Mouse (Mus musculus) stomach, embryonic 16.5 days (tissue): ENCODE results near the gene Sstr4. TPM values are rescaled to one million over a fixed set of nuclear protein-coding genes. Genes with fewer than 3 reads are reported as not detected.

Source experiments
- ATAC-seq: fragments of 200-750 bp; cut with Nextera tagmentation; 2 replicates; pipeline ENCODE4 v1.8.0; 2017; ENCODE audit warnings: moderate number of reproducible peaks, moderate TSS enrichment; ENCODE audit not compliant: insufficient read depth, low FRiP score
- H3K27ac ChIP-seq: fragments of 300-500 bp; sonication (generic); 2 replicates; pipeline ENCODE4 v1.5.1; 2014; ENCODE audit warnings: low read length
- H3K27me3 ChIP-seq: fragments of 300-500 bp; sonication (generic); 2 replicates; pipeline ENCODE4 v1.6.1; 2014; ENCODE audit warnings: low read length, control low read depth, mixed read lengths; ENCODE audit not compliant: control insufficient read depth, insufficient read depth
- H3K36me3 ChIP-seq: fragments of 300-500 bp; sonication (generic); 2 replicates; pipeline ENCODE4 v1.6.1; 2014; ENCODE audit warnings: low read length; ENCODE audit not compliant: control insufficient read depth, insufficient read depth
- H3K4me1 ChIP-seq: fragments of 300-500 bp; sonication (generic); 2 replicates; pipeline ENCODE4 v1.6.1; 2014; ENCODE audit warnings: low read length, control low read depth, mixed read lengths; ENCODE audit not compliant: control insufficient read depth, insufficient read depth
- H3K4me2 ChIP-seq: fragments of 300-500 bp; sonication (generic); 2 replicates; pipeline ENCODE4 v1.6.1; 2014; ENCODE audit warnings: low read depth, low read length, mixed read lengths
- H3K4me3 ChIP-seq: fragments of 300-500 bp; sonication (generic); replicated peaks from 2 replicates; pipeline ENCODE4 v1.5.1; 2014; ENCODE audit warnings: mild to moderate bottlenecking, low read length
- H3K9ac ChIP-seq: fragments of 300-500 bp; sonication (generic); 2 replicates; pipeline ENCODE4 v1.6.1; 2014; ENCODE audit warnings: low read length
- H3K9me3 ChIP-seq: fragments of 300-500 bp; sonication (generic); replicated peaks from 2 replicates; pipeline ENCODE4 v1.6.1; 2016; ENCODE audit warnings: low read length, control low read depth; ENCODE audit not compliant: control insufficient read depth
- WGBS: fragments of 180-500 bp; shearing (Covaris S2); extraction: QIAGEN DNeasy Blood & Tissue Kit; methylation state at CpG from one replicate; pipeline ENCODE4 v1.1.7; 2014; 5-methylcytosine and 5-hydroxymethylcytosine counted together
- polyA plus RNA-seq: library from polyadenylated mRNA; unstranded; fragments of >200 nt; fragmentation: Nextera tagmentation; extraction: Ambion mirVana; gene quantifications from 2 replicates; pipeline ENCODE4 v1.2.1, GENCODE M21; 2015

The Sstr4 gene
- polyA plus RNA-seq, 1 experiment from 2014 or later, result 2.7 TPM

DNA sequence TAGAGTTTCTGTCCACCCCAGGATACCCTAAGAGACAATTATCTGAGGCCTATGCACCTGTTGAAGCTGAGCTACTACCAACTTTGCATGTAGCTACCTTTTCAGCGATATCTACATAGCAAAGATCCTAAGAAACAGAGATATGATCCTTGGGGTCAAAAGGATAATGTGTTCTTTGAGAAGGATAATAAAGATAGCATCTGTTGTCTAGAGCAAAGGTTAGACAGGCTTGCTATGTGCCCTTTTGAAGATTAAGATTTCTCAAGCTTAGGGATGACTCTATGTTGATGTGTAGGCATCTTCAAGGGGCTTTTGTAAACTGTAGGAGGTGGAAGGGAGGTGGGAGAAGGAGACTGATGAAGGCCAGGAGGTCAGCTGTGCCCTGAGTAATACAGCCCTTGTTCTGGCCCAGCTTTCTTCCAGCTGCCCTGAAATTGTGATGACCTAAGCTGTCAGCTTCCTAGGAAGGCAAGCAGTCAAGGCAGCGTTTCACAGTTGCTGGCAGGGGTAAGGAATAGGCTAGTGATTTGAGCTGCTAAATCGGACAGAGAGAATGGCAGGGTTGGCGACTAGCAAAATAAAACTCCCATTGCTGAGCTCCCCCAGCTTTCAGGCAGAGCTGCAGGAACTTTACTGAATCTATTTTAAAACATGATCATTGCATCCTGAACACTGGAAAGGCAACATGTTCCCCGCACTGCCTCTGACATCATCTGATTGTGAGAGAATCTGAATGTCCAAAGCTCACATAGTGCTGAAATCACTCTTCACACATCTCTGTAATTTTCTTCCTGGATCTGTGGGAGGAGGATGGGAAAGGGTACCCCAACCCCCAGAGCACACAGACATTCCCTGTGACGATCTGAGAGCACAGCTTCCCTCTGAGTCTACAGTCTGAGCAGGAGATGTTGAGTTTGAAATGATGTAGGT is 7.2 kb upstream of the Sstr4 start:
- no peak for ATAC-seq
- no peaks in the 10 kb centered on the region for H3K36me3 ChIP-seq
- no peaks in the 10 kb centered on the region for H3K9me3 ChIP-seq
- no peak overlapping the region for H3K4me3 ChIP-seq
- WGBS, result 73% methylated on average over 6 of the region's 6 CpGs
- H3K9ac ChIP-seq, result no peak overlapping the region
- H3K4me2 ChIP-seq, result no peak overlapping the region
- H3K27me3 ChIP-seq, result no peaks in the 10 kb centered on the region
- H3K27ac ChIP-seq, result no peak overlapping the region
- H3K4me1 ChIP-seq, result no peaks in the 10 kb centered on the region

DNA sequence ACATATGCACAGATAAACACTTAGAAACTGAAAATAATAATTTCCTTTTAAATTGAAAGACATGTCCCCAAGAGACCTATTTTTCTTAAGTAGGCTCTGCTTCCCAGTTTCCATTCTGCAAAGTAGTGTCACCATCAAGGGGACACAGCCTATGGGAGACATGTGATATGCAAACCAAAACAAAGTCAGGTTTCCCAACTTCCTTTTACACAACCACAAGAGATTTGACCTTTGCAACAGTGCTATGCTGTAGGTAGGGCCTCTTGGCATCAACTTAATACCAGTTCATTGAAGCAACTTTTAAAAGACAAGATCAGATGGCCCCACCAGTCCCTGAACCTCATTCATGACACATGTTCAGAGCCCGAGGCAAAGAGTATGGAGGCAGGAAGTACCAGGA is 2.0 kb upstream of the Sstr4 start:
- 84% methylated on average over 1 of the region's 1 CpGs for WGBS

DNA sequence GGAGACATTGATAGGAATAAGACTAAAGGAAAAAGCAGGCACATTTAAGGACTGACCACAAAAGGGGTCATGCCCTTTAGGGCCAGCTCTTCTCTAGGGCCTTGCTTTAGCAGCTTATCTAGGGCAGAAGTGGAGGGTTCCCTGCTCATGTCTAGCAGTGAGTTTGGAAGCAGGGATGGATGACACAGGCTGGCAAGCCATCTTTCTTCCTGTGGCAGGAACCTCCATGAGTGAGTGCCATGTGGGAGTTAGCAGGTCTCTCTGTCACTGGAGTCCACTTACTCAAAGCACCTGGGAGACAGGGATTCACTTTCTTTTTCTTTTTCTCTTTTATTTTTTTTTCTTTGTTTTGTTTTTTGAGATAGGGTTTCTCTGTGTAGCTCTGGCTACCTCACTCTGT is 1.3 kb upstream of the Sstr4 start:
- H3K4me3 ChIP-seq, result no peak overlapping the region

More for the DNA sequence above, 2.0 kb upstream of the Sstr4 start:
- no peak overlapping the region for H3K27ac ChIP-seq
- H3K27me3 ChIP-seq, result peaks cover 21% of the 10 kb centered on the region
- H3K4me3 ChIP-seq, result no peak overlapping the region
- no peak overlapping the region for H3K9ac ChIP-seq
- H3K4me2 ChIP-seq, result no peak overlapping the region
- H3K9me3 ChIP-seq, result no peaks in the 10 kb centered on the region
- no peaks in the 10 kb centered on the region for H3K36me3 ChIP-seq
- no peak for ATAC-seq
- H3K4me1 ChIP-seq, result peaks cover 14% of the 10 kb centered on the region

GRCm38 (mm10) chr2:148396209-148396608 is 1.1 kb downstream of the Sstr4 start:
- Histone ChIP-seq H3K9ac (no peak overlapping the region), H3K4me1 (peaks cover 20% of the 10 kb centered on the region), H3K4me3 (peak overlapping the region; percentile 56; the same call in 1 of the 2 replicates), H3K36me3 (no peaks in the 10 kb centered on the region), H3K9me3 (no peaks in the 10 kb centered on the region), H3K4me2 (peak overlapping the region; percentile 96; the same call in 1 of the 2 replicates), H3K27ac (no peak overlapping the region), H3K27me3 (peaks cover 21% of the 10 kb centered on the region)
- WGBS, result 70% methylated on average over 10 of the region's 10 CpGs
- no peak for ATAC-seq

More for the DNA sequence above, 1.3 kb upstream of the Sstr4 start:
- no peak overlapping the region for H3K9ac ChIP-seq
- no peak overlapping the region for H3K4me2 ChIP-seq
- ATAC-seq, result no peak
- no peaks in the 10 kb centered on the region for H3K9me3 ChIP-seq
- H3K36me3 ChIP-seq, result no peaks in the 10 kb centered on the region
- H3K4me1 ChIP-seq, result peaks cover 14% of the 10 kb centered on the region
- no peak overlapping the region for H3K27ac ChIP-seq
- peaks cover 21% of the 10 kb centered on the region for H3K27me3 ChIP-seq

GRCm38 (mm10) chr2:148397015-148397783 is 2.1 kb downstream of the Sstr4 start:
- H3K4me1 ChIP-seq, result peaks cover 20% of the 10 kb centered on the region
- H3K9ac ChIP-seq, result peak overlapping the region; percentile 47; the same call in 1 of the 2 replicates
- H3K27me3 ChIP-seq, result peaks cover 21% of the 10 kb centered on the region
- WGBS, result 43% methylated on average over 11 of the region's 11 CpGs
- no peaks in the 10 kb centered on the region for H3K9me3 ChIP-seq
- H3K4me2 ChIP-seq, result peak overlapping the region; percentile 96
- 0 out of 2 replicates have a peak, but pooled peaks have one; percentile 7 for ATAC-seq
- peak overlapping the region; percentile 62 for H3K27ac ChIP-seq
- 0 out of 2 replicates have a peak overlapping the region, but pooled peaks have one; percentile 10 for H3K4me3 ChIP-seq
- no peaks in the 10 kb centered on the region for H3K36me3 ChIP-seq

DNA sequence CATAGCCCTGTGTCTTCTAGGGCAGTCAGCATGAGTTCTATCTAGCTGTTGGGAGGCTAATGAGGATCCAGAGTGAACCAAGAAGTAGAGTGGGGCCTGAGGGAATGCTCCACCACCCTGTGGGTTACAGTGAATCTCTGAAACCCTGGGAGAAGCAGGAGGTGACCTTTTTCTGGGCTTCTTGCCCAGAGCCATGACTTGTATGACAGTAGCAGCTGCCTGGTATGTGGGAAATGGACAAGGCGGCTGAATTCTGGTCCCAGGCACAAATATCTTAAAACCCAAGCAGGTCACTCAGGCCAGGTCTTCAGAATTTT is 2.6 kb downstream of the Sstr4 start:
- Histone ChIP-seq H3K9ac (peak overlapping the region; percentile 47; the same call in 1 of the 2 replicates), H3K4me1 (peaks cover 20% of the 10 kb centered on the region), H3K4me3 (no peak overlapping the region), H3K9me3 (no peaks in the 10 kb centered on the region), H3K27ac (peak overlapping the region; percentile 62; the same call in 1 of the 2 replicates), H3K36me3 (no peaks in the 10 kb centered on the region), H3K27me3 (peaks cover 21% of the 10 kb centered on the region), H3K4me2 (peak overlapping the region; percentile 96)
- 53% methylated on average over 1 of the region's 1 CpGs for WGBS
- ATAC-seq, result 0 out of 2 replicates have a peak, but pooled peaks have one; percentile 5

DNA sequence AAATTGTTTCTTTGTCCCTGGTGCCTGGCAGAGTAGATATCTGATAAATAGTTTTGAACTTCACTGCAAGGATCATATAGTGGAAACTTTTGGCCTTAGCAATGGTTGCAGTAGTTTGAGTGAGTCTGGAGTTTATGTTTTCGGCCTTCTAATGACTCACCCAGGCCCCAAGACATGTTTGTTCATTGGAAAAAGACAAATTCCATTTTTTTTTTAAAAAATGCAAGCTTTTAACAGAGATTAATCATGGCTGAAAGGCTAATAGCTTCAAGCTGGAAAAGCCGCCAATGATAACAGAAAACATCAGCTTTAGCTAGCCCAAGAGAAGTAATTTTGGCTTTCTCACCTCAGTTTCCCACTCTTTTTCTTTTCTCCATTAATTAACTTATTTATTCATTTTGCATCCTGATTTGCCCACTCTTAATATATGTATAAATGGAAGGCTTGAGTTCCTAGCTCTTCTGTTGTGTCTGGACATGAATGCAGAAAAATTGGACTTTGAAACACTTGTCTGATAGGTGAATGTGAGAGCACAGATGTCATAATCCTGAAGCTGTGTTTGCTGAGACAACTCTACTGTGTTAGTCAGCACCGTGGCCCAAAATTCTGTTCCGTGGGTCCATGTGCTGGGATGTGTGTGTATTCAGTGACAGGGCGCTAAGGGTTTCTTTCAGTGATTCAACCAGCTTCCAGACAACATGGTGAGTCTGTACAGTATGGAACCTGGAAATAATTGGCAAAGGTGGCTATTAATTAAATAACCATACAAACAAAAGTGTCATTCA is 3.9 kb downstream of the Sstr4 start:
- Histone ChIP-seq H3K9me3 (no peaks in the 10 kb centered on the region), H3K27ac (no peak overlapping the region), H3K27me3 (peaks cover 21% of the 10 kb centered on the region), H3K36me3 (no peaks in the 10 kb centered on the region), H3K9ac (no peak overlapping the region), H3K4me3 (no peak overlapping the region), H3K4me1 (peaks cover 20% of the 10 kb centered on the region), H3K4me2 (no peak overlapping the region)
- WGBS, result 78% methylated on average over 5 of the region's 5 CpGs
- ATAC-seq, result no peak

- H3K36me3 ChIP-seq, result no peaks in the 10 kb centered on the region
- peaks cover 11% of the 10 kb centered on the region for H3K27me3 ChIP-seq
- H3K9me3 ChIP-seq, result no peaks in the 10 kb centered on the region
- no peak overlapping the region for H3K4me2 ChIP-seq
- ATAC-seq, result no peak
- 71% methylated on average over 1 of the region's 1 CpGs for WGBS
- H3K4me1 ChIP-seq, result peaks cover 12% of the 10 kb centered on the region
- H3K4me3 ChIP-seq, result no peak overlapping the region
- H3K27ac ChIP-seq, result no peak overlapping the region
- H3K9ac ChIP-seq, result no peak overlapping the region
Observed at GRCm38 (mm10) chr2:148402227-148402626, 7.1 kb downstream of the Sstr4 start.
